Mouse (Mus musculus) heart, embryonic 12.5 days (tissue): ENCODE results near the gene Hist1h3f. TPM values are rescaled to one million over a fixed set of nuclear protein-coding genes. Genes with fewer than 3 reads are reported as not detected.
"Not testable (repeated sequence)": the region's sequence is repeated elsewhere in the genome, so short reads cannot be mapped to it uniquely, and the experiment has no call there.

Experiments used
- ATAC-seq: fragments of 200-750 bp; cut with Nextera tagmentation; 2 replicates; pipeline ENCODE4 v1.8.0; 2017; ENCODE audit warnings: moderate TSS enrichment, moderate library complexity; ENCODE audit not compliant: insufficient number of reproducible peaks, low FRiP score
- H3K27ac ChIP-seq: fragments of 300-500 bp; sonication (generic); 2 replicates; pipeline ENCODE4 v1.5.1; 2016; ENCODE audit warnings: mild to moderate bottlenecking, moderate library complexity; ENCODE audit not compliant: poor library complexity, severe bottlenecking
- H3K27me3 ChIP-seq: fragments of 300-500 bp; sonication (generic); replicated peaks from 2 replicates; pipeline ENCODE4 v1.6.1; 2016; ENCODE audit warnings: mild to moderate bottlenecking, moderate library complexity
- H3K36me3 ChIP-seq: fragments of 300-500 bp; sonication (generic); 2 replicates; pipeline ENCODE4 v1.6.1; 2016; ENCODE audit warnings: mild to moderate bottlenecking, moderate library complexity
- H3K4me1 ChIP-seq: fragments of 300-500 bp; sonication (generic); replicated peaks from 2 replicates; pipeline ENCODE4 v1.6.1; 2016; ENCODE audit warnings: mild to moderate bottlenecking
- H3K4me2 ChIP-seq: fragments of 300-500 bp; sonication (generic); 2 replicates; pipeline ENCODE4 v1.6.1; 2016; ENCODE audit warnings: mild to moderate bottlenecking, moderate library complexity
- H3K4me3 ChIP-seq: fragments of 300-500 bp; sonication (generic); 2 replicates; pipeline ENCODE4 v1.5.1; 2016; ENCODE audit warnings: mild to moderate bottlenecking
- H3K9ac ChIP-seq: fragments of 300-500 bp; sonication (generic); 2 replicates; pipeline ENCODE4 v1.6.1; 2016; ENCODE audit warnings: mild to moderate bottlenecking, moderate library complexity
- H3K9me3 ChIP-seq: fragments of 300-500 bp; sonication (generic); replicated peaks from 2 replicates; pipeline ENCODE4 v1.6.1; 2016; ENCODE audit warnings: mild to moderate bottlenecking, moderate library complexity
- WGBS: fragments of 180-500 bp; shearing (Covaris S2); methylation state at CpG from one replicate; pipeline ENCODE4 v1.1.7; 2016; 5-methylcytosine and 5-hydroxymethylcytosine counted together
- microRNA-seq: library from miRNA; unstranded; fragments of <30 nt; microRNA quantifications from one replicate; pipeline ENCODE4, GENCODE M21; 2017
- polyA plus RNA-seq: library from polyadenylated mRNA; unstranded; fragments of >200 nt; fragmentation: Nextera tagmentation; extraction: Ambion mirVana; gene quantifications from 2 replicates; pipeline ENCODE4 v1.2.1, GENCODE M21; 2016

Gene Hist1h3f
- polyA plus RNA-seq, 1 experiment from 2014 or later: 0.32 TPM

- Histone ChIP-seq H3K9me3 (no peaks in the 10 kb centered on the region), H3K4me3 (peak overlapping the region; percentile 46), H3K4me1 (peaks cover 18% of the 10 kb centered on the region), H3K36me3 (no peaks in the 10 kb centered on the region), H3K4me2 (peak overlapping the region; percentile 68), H3K27me3 (no peaks in the 10 kb centered on the region), H3K9ac (peak overlapping the region; percentile 67), H3K27ac (peak overlapping the region; percentile 91)
- ATAC-seq: no peak
- 19% methylated on average over 1 of the region's 1 CpGs for WGBS
Measured at GRCm38 (mm10) chr13:23586940-23587225, 43.0 kb downstream of the Hist1h3f start.

- Histone ChIP-seq H3K9me3 (no peaks in the 10 kb centered on the region), H3K36me3 (no peaks in the 10 kb centered on the region), H3K4me3 (no peak overlapping the region), H3K27ac (no peak overlapping the region), H3K4me1 (peaks cover 15% of the 10 kb centered on the region; the same call in 1 of the 2 replicates), H3K27me3 (no peaks in the 10 kb centered on the region), H3K9ac (no peak overlapping the region), H3K4me2 (no peak overlapping the region)
- 85% methylated on average over 7 of the region's 7 CpGs for WGBS
- ATAC-seq: no peak
Measured at GRCm38 (mm10) chr13:23591206-23591605, 47.4 kb downstream of the Hist1h3f start.

DNA sequence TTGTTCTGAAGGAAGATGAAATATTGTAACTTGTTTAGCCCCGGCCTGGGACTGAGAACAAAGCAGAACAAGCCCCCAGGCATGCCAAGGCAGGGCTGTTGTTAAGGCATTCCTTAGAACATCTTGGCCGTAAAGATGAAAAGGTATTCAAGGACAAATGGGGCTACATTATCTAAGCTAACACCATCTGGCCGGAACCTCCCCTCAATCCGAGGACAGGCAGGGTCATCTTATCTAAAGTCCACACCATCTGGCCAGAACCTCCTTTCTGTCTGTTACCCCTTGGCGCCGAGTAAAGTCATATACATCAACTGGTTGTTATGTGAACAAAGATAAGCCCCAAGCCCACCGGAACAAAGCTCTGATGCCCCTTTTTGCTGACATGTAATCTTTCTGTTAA, 48.0 kb downstream of the Hist1h3f start:
- H3K4me3 ChIP-seq, ATAC-seq, H3K36me3 ChIP-seq, H3K27ac ChIP-seq, H3K9ac ChIP-seq, H3K9me3 ChIP-seq, H3K4me2 ChIP-seq, H3K27me3 ChIP-seq: not testable (repeated sequence)
- WGBS: 64% methylated on average over 7 of the region's 7 CpGs
- H3K4me1 ChIP-seq: peaks cover 12% of the 10 kb centered on the region; the same call in 1 of the 2 replicates

GRCm38 (mm10) chr13:23592614-23593013, 48.8 kb downstream of the Hist1h3f start:
- Histone ChIP-seq H3K4me1 (peaks cover 12% of the 10 kb centered on the region; the same call in 1 of the 2 replicates), H3K27me3 (no peaks in the 10 kb centered on the region), H3K9ac (no peak overlapping the region), H3K36me3 (no peaks in the 10 kb centered on the region), H3K4me3 (no peak overlapping the region), H3K27ac (no peak overlapping the region), H3K4me2 (no peak overlapping the region), H3K9me3 (no peaks in the 10 kb centered on the region)
- WGBS: 92% methylated on average over 7 of the region's 7 CpGs
- no peak for ATAC-seq

DNA sequence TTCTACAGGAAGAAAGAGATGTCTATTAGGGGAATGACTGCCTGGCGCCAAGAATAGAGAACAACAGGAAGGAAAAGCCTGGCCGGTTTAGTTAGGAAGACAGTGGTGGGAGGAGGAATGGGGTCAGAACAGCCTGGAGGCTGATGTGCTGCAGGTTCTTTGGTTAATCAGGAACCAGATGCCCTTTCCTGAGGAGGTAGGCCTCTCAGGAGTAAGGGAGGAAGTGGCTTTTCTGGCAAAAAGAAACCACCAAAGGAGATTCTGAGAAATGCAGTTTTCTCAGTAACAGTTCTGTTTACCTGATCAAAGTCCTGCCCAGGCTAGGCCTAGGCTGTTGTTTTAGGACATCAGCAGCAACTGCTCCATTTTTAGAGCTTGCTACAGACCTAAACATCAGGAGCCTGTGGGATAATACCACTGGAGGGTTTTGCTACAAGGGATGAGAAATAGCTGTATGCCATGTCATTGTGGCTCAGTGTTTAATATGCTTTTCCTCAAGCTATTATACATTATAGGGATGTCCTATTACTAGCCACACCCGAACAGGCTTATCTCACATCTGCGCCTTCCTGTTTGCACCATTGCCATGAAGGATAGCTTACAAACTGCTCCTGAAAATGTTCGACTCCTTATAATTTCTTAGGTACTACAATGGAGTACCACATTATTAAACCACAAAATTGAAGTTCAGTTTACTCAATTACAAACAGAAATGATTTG, 49.4 kb downstream of the Hist1h3f start:
- no peak for ATAC-seq
- Histone ChIP-seq H3K4me3 (no peak overlapping the region), H3K4me2 (no peak overlapping the region), H3K9ac (no peak overlapping the region), H3K36me3 (no peaks in the 10 kb centered on the region), H3K4me1 (peaks cover 12% of the 10 kb centered on the region; the same call in 1 of the 2 replicates), H3K9me3 (no peaks in the 10 kb centered on the region), H3K27ac (no peak overlapping the region; the same call in 1 of the 2 replicates), H3K27me3 (no peaks in the 10 kb centered on the region)
- 63% methylated on average over 5 of the region's 5 CpGs for WGBS

Small RNAs within 50 kb of the gene (microRNA-seq; reads per million reads assigned to microRNA genes)
- not detected for gene Gm44297
- gene Gm44359: not detected
- gene Gm44394: not detected
- gene n-TStga1: 0.94 reads per million

Other genes with a start within 250 kb of the Hist1h3f start
- 43.0 and 46.7 TPM in 2 replicates for gene Zfp322a, start 174.8 kb upstream of the Hist1h3f start, polyA plus RNA-seq
- 8.1 and 8.9 TPM in 2 replicates for gene Abt1, start 120.2 kb upstream of the Hist1h3f start, polyA plus RNA-seq
- 2.6 and 2.9 TPM in 2 replicates for gene Btn1a1, start 78.2 kb upstream of the Hist1h3f start, polyA plus RNA-seq
- gene Btn2a2, start 55.2 kb upstream of the Hist1h3f start, polyA plus RNA-seq: 0.45 and 0.58 TPM in 2 replicates
- gene Hist1h4h, start 13.0 kb upstream of the Hist1h3f start, polyA plus RNA-seq: 4.4 and 5.2 TPM in 2 replicates
- 2.7 and 7.0 TPM in 2 replicates for gene Hist1h2af, start 10.1 kb upstream of the Hist1h3f start, polyA plus RNA-seq
- 3.9 and 4.0 TPM in 2 replicates for gene Hist1h3g, start 8.6 kb upstream of the Hist1h3f start, polyA plus RNA-seq
- gene Hist1h2bh, start 660 bp upstream of the Hist1h3f start, polyA plus RNA-seq: 0.26 and 0.28 TPM in 2 replicates
- gene Hist1h4f, start 7.6 kb downstream of the Hist1h3f start, polyA plus RNA-seq: 0.95 TPM in 1 of 2 replicates, not detected in the other
- 0.21 and 0.26 TPM in 2 replicates for gene Hist1h1d, start 9.2 kb downstream of the Hist1h3f start, polyA plus RNA-seq
- gene Hist1h3e, start 18.3 kb downstream of the Hist1h3f start, polyA plus RNA-seq: 1.7 and 2.1 TPM in 2 replicates
- gene Hist1h2ae, start 27.2 kb downstream of the Hist1h3f start, polyA plus RNA-seq: 40.3 and 45.8 TPM in 2 replicates
- 4.5 and 4.8 TPM in 2 replicates for gene Hist1h2bg, start 27.3 kb downstream of the Hist1h3f start, polyA plus RNA-seq
- 1.5 and 2.0 TPM in 2 replicates for gene Hist1h2bf, start 30.1 kb downstream of the Hist1h3f start, polyA plus RNA-seq
- 1.1 and 2.3 TPM in 2 replicates for gene Hist1h2ad, start 30.3 kb downstream of the Hist1h3f start, polyA plus RNA-seq
- 1.4 and 1.6 TPM in 2 replicates for gene Hist1h3d, start 31.7 kb downstream of the Hist1h3f start, polyA plus RNA-seq
- gene Hist1h4d, start 37.5 kb downstream of the Hist1h3f start, polyA plus RNA-seq: 43.5 and 46.9 TPM in 2 replicates
- gene Hist1h2be, start 77.1 kb downstream of the Hist1h3f start, polyA plus RNA-seq: 1.2 and 2.0 TPM in 2 replicates
- gene Hist1h1e, start 78.5 kb downstream of the Hist1h3f start, polyA plus RNA-seq: 10.6 and 11.6 TPM in 2 replicates
- gene Hist1h2ac, start 139.9 kb downstream of the Hist1h3f start, polyA plus RNA-seq: 0.70 and 0.78 TPM in 2 replicates
- 43.6 and 49.5 TPM in 2 replicates for gene Hist1h2bc, start 140.1 kb downstream of the Hist1h3f start, polyA plus RNA-seq
- gene Hist1h1t, start 151.8 kb downstream of the Hist1h3f start, polyA plus RNA-seq: not detected in 2 replicates
- 2.7 and 3.5 TPM in 2 replicates for gene Hist1h4c, start 154.4 kb downstream of the Hist1h3f start, polyA plus RNA-seq
- 10.5 and 13.2 TPM in 2 replicates for gene Hfe, start 166.8 kb downstream of the Hist1h3f start, polyA plus RNA-seq
- gene Hist1h1c, start 194.8 kb downstream of the Hist1h3f start, polyA plus RNA-seq: 36.5 and 41.9 TPM in 2 replicates
- 3.0 and 5.1 TPM in 2 replicates for gene Hist1h3c, start 201.6 kb downstream of the Hist1h3f start, polyA plus RNA-seq
- gene Hist1h2bb, start 202.7 kb downstream of the Hist1h3f start, polyA plus RNA-seq: 0.88 and 1.4 TPM in 2 replicates
- 16.7 and 20.9 TPM in 2 replicates for gene Hist1h2ab, start 207.1 kb downstream of the Hist1h3f start, polyA plus RNA-seq
- 3.4 and 3.5 TPM in 2 replicates for gene Hist1h3b, start 208.2 kb downstream of the Hist1h3f start, polyA plus RNA-seq
- 2.1 and 2.3 TPM in 2 replicates for gene Hist1h4b, start 213.0 kb downstream of the Hist1h3f start, polyA plus RNA-seq
- not detected in 2 replicates for gene Hist1h4a, start 217.2 kb downstream of the Hist1h3f start, polyA plus RNA-seq
- gene Hist1h3a, start 218.3 kb downstream of the Hist1h3f start, polyA plus RNA-seq: 1.7 and 3.5 TPM in 2 replicates
- 0.54 and 1.4 TPM in 2 replicates for gene Hist1h1a, start 219.6 kb downstream of the Hist1h3f start, polyA plus RNA-seq
- gene Trim38, start 225.9 kb downstream of the Hist1h3f start, polyA plus RNA-seq: 0.13 TPM in 1 of 2 replicates, not detected in the other